Mouse (Mus musculus) midbrain, embryonic 14.5 days (tissue): ENCODE results near the gene Mctp1. TPM values are rescaled to one million over a fixed set of nuclear protein-coding genes. Genes with fewer than 3 reads are reported as not detected.
"Not testable (repeated sequence)": the region's sequence is repeated elsewhere in the genome, so short reads cannot be mapped to it uniquely, and the experiment has no call there.

Experiments used
- ATAC-seq: fragments of 200-750 bp; cut with Nextera tagmentation; 2 replicates; pipeline ENCODE4 v1.8.0; 2017; ENCODE audit warnings: moderate number of reproducible peaks, moderate library complexity; ENCODE audit not compliant: low FRiP score, low TSS enrichment
- DNase-seq: peaks from one replicate; pipeline ENCODE4 v3.0.0-alpha.2; 2015
- H3K27ac ChIP-seq: fragments of 300-500 bp; sonication (generic); replicated peaks from 2 replicates; pipeline ENCODE4 v1.5.1; 2014; ENCODE audit warnings: mild to moderate bottlenecking, low read depth, low read length, moderate library complexity
- H3K27me3 ChIP-seq: fragments of 300-500 bp; sonication (generic); 2 replicates; pipeline ENCODE4 v1.6.1; 2014; ENCODE audit warnings: low read length, control low read depth, mixed read lengths; ENCODE audit not compliant: control insufficient read depth, insufficient read depth
- H3K36me3 ChIP-seq: fragments of 300-500 bp; sonication (generic); 2 replicates; pipeline ENCODE4 v1.6.1; 2014; ENCODE audit warnings: low read length, control low read depth; ENCODE audit not compliant: control insufficient read depth, insufficient read depth
- H3K4me1 ChIP-seq: fragments of 300-500 bp; sonication (generic); 2 replicates; pipeline ENCODE4 v1.6.1; 2014; ENCODE audit warnings: mild to moderate bottlenecking, antibody characterized with exemption, low read length, control low read depth; ENCODE audit not compliant: control insufficient read depth, insufficient read depth
- H3K4me2 ChIP-seq: fragments of 300-500 bp; sonication (generic); 2 replicates; pipeline ENCODE4 v1.6.1; 2014; ENCODE audit warnings: mild to moderate bottlenecking, low read length, moderate library complexity
- H3K4me3 ChIP-seq: fragments of 300-500 bp; sonication (generic); replicated peaks from 2 replicates; pipeline ENCODE4 v1.5.1; 2014; ENCODE audit warnings: low read depth, low read length
- H3K9ac ChIP-seq: fragments of 300-500 bp; sonication (generic); replicated peaks from 2 replicates; pipeline ENCODE4 v1.6.1; 2014; ENCODE audit warnings: mild to moderate bottlenecking, low read length, moderate library complexity
- H3K9me3 ChIP-seq: fragments of 300-500 bp; sonication (generic); 2 replicates; pipeline ENCODE4 v1.6.1; 2016; ENCODE audit warnings: low read length, control low read depth, mixed read lengths; ENCODE audit not compliant: control insufficient read depth
- WGBS: fragments of 180-500 bp; shearing (Covaris S2); extraction: QIAGEN DNeasy Blood & Tissue Kit; methylation state at CpG from one replicate; pipeline ENCODE4 v1.1.7; 2014; 5-methylcytosine and 5-hydroxymethylcytosine counted together
- polyA plus RNA-seq: library from polyadenylated mRNA; unstranded; fragments of >200 nt; fragmentation: Nextera tagmentation; extraction: Ambion mirVana; gene quantifications from 2 replicates; pipeline ENCODE4 v1.2.1, GENCODE M21; 2014

The Mctp1 gene
- polyA plus RNA-seq: 6.1 and 8.9 TPM in 2 replicates

- Histone ChIP-seq H3K4me1 (peaks cover 8% of the 10 kb centered on the region; the same call in 1 of the 2 replicates), H3K36me3 (no peaks in the 10 kb centered on the region), H3K4me3 (peak within 1 kb of the TSS; percentile 73), H3K9ac (peak within 1 kb of the TSS; percentile 71), H3K9me3 (no peaks in the 10 kb centered on the region), H3K27me3 (peaks cover 14% of the 10 kb centered on the region), H3K27ac (no peak within 1 kb of the TSS), H3K4me2 (peak within 1 kb of the TSS; percentile 99)
- DNase-seq (peak; percentile 79), ATAC-seq (peak; percentile 88)
- WGBS: under 1% methylated on average over 49 of the region's 62 CpGs
Observed at GRCm38 (mm10) chr13:76383972-76384663, at the start of gene Mctp1. Gene Mctp1 (plus strand): TSS chr13:76384535.

GRCm38 (mm10) chr13:76345941-76346340 lies 38.4 kb upstream of the Mctp1 start:
- not testable (repeated sequence) for H3K27ac ChIP-seq, DNase-seq, H3K4me2 ChIP-seq, H3K9me3 ChIP-seq, H3K36me3 ChIP-seq, H3K27me3 ChIP-seq, ATAC-seq, H3K4me1 ChIP-seq, H3K4me3 ChIP-seq, H3K9ac ChIP-seq
- WGBS: 82% methylated on average over 19 of the region's 21 CpGs

GRCm38 (mm10) chr13:76358720-76359119 lies 25.6 kb upstream of the Mctp1 start:
- ATAC-seq (no peak), DNase-seq (peak; percentile 7)
- no peak overlapping the region for H3K9ac ChIP-seq
- no peak overlapping the region for H3K4me3 ChIP-seq
- H3K27ac ChIP-seq: no peak overlapping the region
- no peaks in the 10 kb centered on the region for H3K27me3 ChIP-seq
- H3K4me1 ChIP-seq: no peaks in the 10 kb centered on the region
- H3K4me2 ChIP-seq: no peak overlapping the region
- no peaks in the 10 kb centered on the region for H3K36me3 ChIP-seq
- H3K9me3 ChIP-seq: no peaks in the 10 kb centered on the region

GRCm38 (mm10) chr13:76384664-76385435 lies 515 bp downstream of the Mctp1 start:
- peak; percentile 90 for ATAC-seq
- Histone ChIP-seq H3K36me3 (no peaks in the 10 kb centered on the region), H3K27me3 (peaks cover 14% of the 10 kb centered on the region), H3K27ac (no peak overlapping the region), H3K9me3 (no peaks in the 10 kb centered on the region), H3K4me3 (peak overlapping the region; percentile 73), H3K9ac (peak overlapping the region; percentile 71), H3K4me1 (peaks cover 8% of the 10 kb centered on the region; the same call in 1 of the 2 replicates), H3K4me2 (peak overlapping the region; percentile 99)
- DNase-seq: peak; percentile 83
- WGBS: 1% methylated on average over 58 of the region's 58 CpGs

GRCm38 (mm10) chr13:76388615-76389014 lies 4.3 kb downstream of the Mctp1 start:
- no peak for ATAC-seq
- Histone ChIP-seq H3K4me3 (no peak overlapping the region), H3K36me3 (no peaks in the 10 kb centered on the region), H3K9me3 (no peaks in the 10 kb centered on the region), H3K4me2 (no peak overlapping the region), H3K27ac (no peak overlapping the region), H3K9ac (no peak overlapping the region), H3K4me1 (peaks cover 8% of the 10 kb centered on the region; the same call in 1 of the 2 replicates), H3K27me3 (peaks cover 7% of the 10 kb centered on the region; the same call in 1 of the 2 replicates)
- WGBS: 71% methylated on average over 3 of the region's 3 CpGs
- no peak for DNase-seq

GRCm38 (mm10) chr13:76391920-76392319 lies 7.6 kb downstream of the Mctp1 start:
- Histone ChIP-seq H3K9ac (no peak overlapping the region), H3K4me3 (no peak overlapping the region), H3K27me3 (no peaks in the 10 kb centered on the region), H3K36me3 (no peaks in the 10 kb centered on the region), H3K9me3 (no peaks in the 10 kb centered on the region), H3K27ac (no peak overlapping the region), H3K4me1 (no peaks in the 10 kb centered on the region), H3K4me2 (no peak overlapping the region)
- ATAC-seq (no peak), DNase-seq (no peak)
- WGBS: 69% methylated on average over 2 of the region's 2 CpGs

- no peaks in the 10 kb centered on the region for H3K9me3 ChIP-seq
- H3K27me3 ChIP-seq: no peaks in the 10 kb centered on the region
- WGBS: 93% methylated on average over 3 of the region's 3 CpGs
- H3K4me2 ChIP-seq: no peak overlapping the region
- no peak overlapping the region for H3K27ac ChIP-seq
- DNase-seq (no peak), ATAC-seq (no peak)
- H3K4me1 ChIP-seq: no peaks in the 10 kb centered on the region
- H3K36me3 ChIP-seq: no peaks in the 10 kb centered on the region
- no peak overlapping the region for H3K4me3 ChIP-seq
- no peak overlapping the region for H3K9ac ChIP-seq
Observed at GRCm38 (mm10) chr13:76393106-76393505, 8.8 kb downstream of the Mctp1 start.

- no peaks in the 10 kb centered on the region for H3K27me3 ChIP-seq
- H3K4me3 ChIP-seq: no peak overlapping the region
- DNase-seq: no peak
- no peak for ATAC-seq
- H3K9ac ChIP-seq: no peak overlapping the region
- H3K4me2 ChIP-seq: no peak overlapping the region
- H3K36me3 ChIP-seq: no peaks in the 10 kb centered on the region
- no peaks in the 10 kb centered on the region for H3K4me1 ChIP-seq
- no peaks in the 10 kb centered on the region for H3K9me3 ChIP-seq
- no peak overlapping the region for H3K27ac ChIP-seq
Observed at GRCm38 (mm10) chr13:76395906-76396305, 11.6 kb downstream of the Mctp1 start.
